Mouse (Mus musculus) MEL (cell line): Measurements from ENCODE around the gene Aldh1b1. TPM values are rescaled to one million over a fixed set of nuclear protein-coding genes. Genes with fewer than 3 reads are reported as not detected.

Source experiments
- DNase-seq: peaks from one replicate; pipeline ENCODE4 v3.0.0; 2011; ENCODE audit warnings: low read depth, low spot score
- H3K27ac ChIP-seq: 2 replicates; pipeline ENCODE4 v1.5.1; 2012; ENCODE audit warnings: low read depth, mild to moderate bottlenecking, control low read depth, low read length, moderate library complexity; ENCODE audit not compliant: control insufficient read depth
- H3K27me3 ChIP-seq, 2 experiments: fragments of 150-350 bp in 1 of 2; sonication (generic) in 1 of 2; 2 replicates each; pipeline ENCODE4 v1.6.1; 2012; ENCODE audit warnings: low read length in 2 of 2, mild to moderate bottlenecking in 2 of 2, improper control_type of control experiment in 1 of 2, moderate library complexity in 1 of 2; ENCODE audit not compliant: insufficient read depth in 2 of 2, control insufficient read depth in 1 of 2
- H3K36me3 ChIP-seq, 2 experiments: 2 replicates each; pipeline ENCODE4 v1.6.1; 2012 to 2014; ENCODE audit warnings: low read length in 2 of 2, improper control_type of control experiment in 1 of 2, inconsistent platforms in 1 of 2, mild to moderate bottlenecking in 1 of 2; ENCODE audit not compliant: insufficient read depth in 2 of 2, control insufficient read depth in 1 of 2
- H3K4me1 ChIP-seq, 2 experiments: fragments of 150-350 bp in 1 of 2; sonication (generic) in 1 of 2; 2 replicates each; pipeline ENCODE4 v1.6.1; 2012; ENCODE audit warnings: low read length in 2 of 2, improper control_type of control experiment in 1 of 2, mild to moderate bottlenecking in 1 of 2; ENCODE audit not compliant: insufficient read depth in 2 of 2, control insufficient read depth in 1 of 2
- H3K4me3 ChIP-seq, 2 experiments: fragments of 150-350 bp in 1 of 2; sonication (generic) in 1 of 2; 2 replicates each; pipeline ENCODE4 v1.5.1; 2012; ENCODE audit warnings: low read depth in 2 of 2, low read length in 2 of 2, mild to moderate bottlenecking in 2 of 2, moderate library complexity in 2 of 2, control low read depth in 1 of 2, improper control_type of control experiment in 1 of 2; ENCODE audit not compliant: control insufficient read depth in 1 of 2, insufficient read depth in 1 of 2
- H3K79me2 ChIP-seq: 2 replicates; pipeline ENCODE4 v1.6.1; 2012; ENCODE audit warnings: mild to moderate bottlenecking, low read length, moderate library complexity; ENCODE audit not compliant: control insufficient read depth, poor library complexity, insufficient read depth
- H3K9ac ChIP-seq: 2 replicates; pipeline ENCODE4 v1.6.1; 2012; ENCODE audit warnings: low read depth, mild to moderate bottlenecking, control low read depth, low read length, moderate library complexity; ENCODE audit not compliant: control insufficient read depth, poor library complexity, severe bottlenecking
- H3K9me3 ChIP-seq: fragments of 150-350 bp; sonication (generic); replicated peaks from 2 replicates; pipeline ENCODE4 v1.6.1; 2012; ENCODE audit warnings: mild to moderate bottlenecking, low read length, improper control_type of control experiment, moderate library complexity; ENCODE audit not compliant: insufficient read depth
- BHLHE40 ChIP-seq: IDR thresholded peaks from 2 replicates; pipeline ENCODE4 v1.6.1; 2012; ENCODE audit warnings: low read depth, mild to moderate bottlenecking, inconsistent platforms, low read length, improper control_type of control experiment, borderline replicate concordance
- CHD1 ChIP-seq: IDR thresholded peaks from 2 replicates; pipeline ENCODE4 v1.6.1; 2012; ENCODE audit warnings: low read depth, mild to moderate bottlenecking, inconsistent platforms, low read length, improper control_type of control experiment
- CHD2 ChIP-seq: IDR thresholded peaks from 2 replicates; pipeline ENCODE4 v1.6.1; 2011; ENCODE audit warnings: low read length, improper control_type of control experiment
- CTCF ChIP-seq, 3 experiments: IDR thresholded peaks in 2 of 3; conservative IDR thresholded peaks in 1 of 3; 2 replicates each; pipeline ENCODE4 v1.5.1; 2011 to 2012; ENCODE audit warnings: low read length in 3 of 3, low read depth in 2 of 3, mild to moderate bottlenecking in 2 of 3, improper control_type of control experiment in 1 of 3, inconsistent platforms in 1 of 3, mixed read lengths in 1 of 3, moderate library complexity in 1 of 3; ENCODE audit not compliant: control insufficient read depth in 1 of 3, insufficient read depth in 1 of 3, poor library complexity in 1 of 3, severe bottlenecking in 1 of 3
- EP300 ChIP-seq, 2 experiments: IDR thresholded peaks; 2 replicates each; pipeline ENCODE4 v1.6.1; 2011; ENCODE audit warnings: improper control_type of control experiment in 2 of 2, low read length in 2 of 2, low read depth in 1 of 2, mild to moderate bottlenecking in 1 of 2
- ETS1 ChIP-seq: IDR thresholded peaks from 2 replicates; pipeline ENCODE4 v1.6.1; 2012; ENCODE audit warnings: low read depth, mild to moderate bottlenecking, inconsistent platforms, low read length, improper control_type of control experiment, moderate library complexity
- GABPA ChIP-seq: IDR thresholded peaks from 2 replicates; pipeline ENCODE4 v1.6.1; 2012; ENCODE audit warnings: low read depth, mild to moderate bottlenecking, inconsistent platforms, low read length, improper control_type of control experiment, moderate library complexity
- GATA1 ChIP-seq: IDR thresholded peaks from 2 replicates; pipeline ENCODE4 v1.6.1; 2011; ENCODE audit warnings: low read depth, low read length, improper control_type of control experiment
- HCFC1 ChIP-seq: IDR thresholded peaks from 2 replicates; pipeline ENCODE4 v1.6.1; 2012; ENCODE audit warnings: low read depth, mild to moderate bottlenecking, inconsistent platforms, low read length, improper control_type of control experiment, moderate library complexity
- KAT2A ChIP-seq: conservative IDR thresholded peaks from 2 replicates; pipeline ENCODE4 v1.6.1; 2012; ENCODE audit warnings: low read depth, low read length, improper control_type of control experiment, inconsistent platforms
- MAFK ChIP-seq: IDR thresholded peaks from 2 replicates; pipeline ENCODE4 v1.6.1; 2011; ENCODE audit warnings: low read depth, mild to moderate bottlenecking, low read length, improper control_type of control experiment, borderline replicate concordance
- MAZ ChIP-seq: IDR thresholded peaks from 2 replicates; pipeline ENCODE4 v1.6.1; 2012; ENCODE audit warnings: low read depth, mild to moderate bottlenecking, inconsistent platforms, low read length, improper control_type of control experiment
- NELFE ChIP-seq: IDR thresholded peaks from 2 replicates; pipeline ENCODE4 v1.6.1; 2011; ENCODE audit warnings: low read depth, low read length, improper control_type of control experiment
- POLR2A ChIP-seq, 2 experiments: IDR thresholded peaks; 2 replicates each; pipeline ENCODE4 v1.6.1; 2011 to 2012; ENCODE audit warnings: low read length in 2 of 2, mild to moderate bottlenecking in 2 of 2, control low read depth in 1 of 2, improper control_type of control experiment in 1 of 2, low read depth in 1 of 2, moderate library complexity in 1 of 2; ENCODE audit not compliant: control insufficient read depth in 1 of 2, insufficient read depth in 1 of 2, poor library complexity in 1 of 2
- POLR2AphosphoS5 ChIP-seq: IDR thresholded peaks from 2 replicates; pipeline ENCODE4 v1.6.1; 2012; ENCODE audit warnings: low read depth, borderline replicate concordance, mild to moderate bottlenecking, inconsistent platforms, low read length, moderate library complexity, mixed read lengths
- RAD21 ChIP-seq: IDR thresholded peaks from 2 replicates; pipeline ENCODE4 v1.6.1; 2011; ENCODE audit warnings: mild to moderate bottlenecking, low read depth, low read length, improper control_type of control experiment
- RCOR1 ChIP-seq: IDR thresholded peaks from 2 replicates; pipeline ENCODE4 v1.6.1; 2012; ENCODE audit warnings: low read depth, mild to moderate bottlenecking, inconsistent platforms, low read length, improper control_type of control experiment
- SIN3A ChIP-seq: IDR thresholded peaks from 2 replicates; pipeline ENCODE4 v1.6.1; 2012; ENCODE audit warnings: low read length, improper control_type of control experiment, inconsistent platforms
- SMC3 ChIP-seq: IDR thresholded peaks from 2 replicates; pipeline ENCODE4 v1.6.1; 2011; ENCODE audit warnings: low read depth, low read length, improper control_type of control experiment
- USF1 ChIP-seq: IDR thresholded peaks from 2 replicates; pipeline ENCODE4 v1.6.1; 2014; ENCODE audit warnings: low read depth, mild to moderate bottlenecking, inconsistent platforms, low read length, improper control_type of control experiment, moderate library complexity
- ZC3H11A ChIP-seq: IDR thresholded peaks from 2 replicates; pipeline ENCODE4 v1.6.1; 2012; ENCODE audit warnings: low read depth, mild to moderate bottlenecking, inconsistent platforms, low read length, improper control_type of control experiment
- ZKSCAN1 ChIP-seq: IDR thresholded peaks from 2 replicates; pipeline ENCODE4 v1.6.1; 2012; ENCODE audit warnings: low read depth, mild to moderate bottlenecking, inconsistent platforms, low read length, improper control_type of control experiment, moderate library complexity
- polyA plus RNA-seq, 2 experiments: library from polyadenylated mRNA; stranded (reverse) in 1 of 2; unstranded in 1 of 2; fragments of >175 nt in 1 of 2; fragments of >200 nt in 1 of 2; gene quantifications; 2 replicates each; pipeline versions ENCODE4 v1.2.1 to v1.2.4; 2012; ENCODE audit warnings: low replicate concordance in 2 of 2, low read depth in 1 of 2; ENCODE audit not compliant: insufficient read length in 2 of 2, insufficient read depth in 1 of 2, missing spikeins in 1 of 2
- total RNA-seq: library from RNA; depleted of rRNA; stranded (reverse); fragments of 300-350 nt; gene quantifications from 2 replicates; pipeline ENCODE4 v1.2.3, GENCODE M21; 2012

Aldh1b1 gene
- total and polyA plus RNA-seq, 3 experiments, result 1.9 to 2.1 TPM; not detected in 1

DNA sequence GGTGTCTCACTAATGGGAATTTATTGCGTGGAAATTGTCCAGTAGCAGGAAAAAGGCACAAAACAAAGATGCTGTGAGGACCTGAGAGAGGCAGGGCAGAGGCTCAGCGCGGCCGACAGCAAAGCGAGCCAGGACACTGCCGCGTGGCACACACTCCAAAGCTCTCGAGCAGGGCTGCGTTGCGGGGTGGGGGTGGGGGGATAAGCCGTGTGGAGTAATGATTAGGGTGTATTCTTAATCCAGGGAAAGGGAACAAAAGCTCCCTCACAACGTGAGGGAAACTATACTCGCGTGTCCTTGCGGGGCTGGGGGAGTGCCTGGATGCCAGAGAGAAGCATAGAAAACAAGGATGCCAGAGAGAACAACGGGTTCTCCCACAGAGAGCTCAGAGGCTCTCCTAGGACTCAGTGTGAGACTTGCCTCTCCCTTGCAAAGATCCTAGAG is 33.7 kb upstream of the Aldh1b1 start:
- DNase-seq, result no peak
- Histone ChIP-seq H3K27me3 (peaks cover 0 to 5% of the 10 kb centered on the region in 2 experiments), H3K4me1 (no peaks in the 10 kb centered on the region), H3K36me3 (no peaks in the 10 kb centered on the region), H3K9ac (no peak overlapping the region), H3K79me2 (no peaks in the 10 kb centered on the region), H3K27ac (no peak overlapping the region), H3K9me3 (no peaks in the 10 kb centered on the region), H3K4me3 (no peak overlapping the region)
- TF ChIP-seq USF1, result no peak
- no peak for TF ChIP-seq HCFC1
- TF ChIP-seq MAZ, result no peak
- no peak for TF ChIP-seq MAFK
- TF ChIP-seq GATA1, result no peak
- TF ChIP-seq EP300 (IDR thresholded peaks at IDR 0.05; ENCODE audit: low read depth in 1 of 2, low read length in 2 of 2), result no peak

- peaks cover 0 to 5% of the 10 kb centered on the region in 2 experiments; a peak in 3 of 4 replicates for H3K27me3 ChIP-seq
- no peaks in the 10 kb centered on the region for H3K79me2 ChIP-seq
- no peak overlapping the region for H3K27ac ChIP-seq
- no peak for DNase-seq
- H3K36me3 ChIP-seq, result no peaks in the 10 kb centered on the region
- no peak overlapping the region for H3K4me3 ChIP-seq
- H3K9ac ChIP-seq, result no peak overlapping the region
- no peaks in the 10 kb centered on the region for H3K9me3 ChIP-seq
- no peaks in the 10 kb centered on the region for H3K4me1 ChIP-seq
- TF ChIP-seq POLR2AphosphoS5 (no peak), SIN3A (no peak), NELFE (no peak), MAZ (no peak), GATA1 (no peak), CTCF (IDR thresholded peaks at IDR 0.05 in 2 of 3, conservative IDR thresholded peaks at IDR 0.05 in 1 of 3; ENCODE audit: control insufficient read depth in 1 of 3, insufficient read depth in 1 of 3, low read depth in 2 of 3, low read length in 3 of 3, poor library complexity in 1 of 3, severe bottlenecking in 1 of 3) (no peak), ZC3H11A (no peak), ZKSCAN1 (no peak), BHLHE40 (no peak), RCOR1 (no peak), USF1 (no peak), RAD21 (no peak), CHD1 (no peak), GABPA (no peak), POLR2A (IDR thresholded peaks at IDR 0.05; ENCODE audit: control insufficient read depth in 1 of 2, insufficient read depth in 1 of 2, low read depth in 1 of 2, low read length in 2 of 2, poor library complexity in 1 of 2) (no peak), ETS1 (no peak), KAT2A (no peak), CHD2 (no peak), SMC3 (no peak)
These were observed 33.1 kb upstream of the Aldh1b1 start for GRCm38 (mm10) chr4:45765565-45766201.
